Mouse (Mus musculus) liver, postnatal 0 days (tissue): ENCODE results near the gene Klhl41.

Experiments
- CTCF ChIP-seq: sonication (generic); IDR thresholded peaks from 2 replicates; pipeline ENCODE4 v1.5.1; 2016; ENCODE audit warnings: antibody characterized with exemption, low read depth
- EP300 ChIP-seq: IDR thresholded peaks from 2 replicates; pipeline ENCODE4 v1.6.1; 2016; ENCODE audit warnings: antibody characterized with exemption, low read depth, mild to moderate bottlenecking

DNA sequence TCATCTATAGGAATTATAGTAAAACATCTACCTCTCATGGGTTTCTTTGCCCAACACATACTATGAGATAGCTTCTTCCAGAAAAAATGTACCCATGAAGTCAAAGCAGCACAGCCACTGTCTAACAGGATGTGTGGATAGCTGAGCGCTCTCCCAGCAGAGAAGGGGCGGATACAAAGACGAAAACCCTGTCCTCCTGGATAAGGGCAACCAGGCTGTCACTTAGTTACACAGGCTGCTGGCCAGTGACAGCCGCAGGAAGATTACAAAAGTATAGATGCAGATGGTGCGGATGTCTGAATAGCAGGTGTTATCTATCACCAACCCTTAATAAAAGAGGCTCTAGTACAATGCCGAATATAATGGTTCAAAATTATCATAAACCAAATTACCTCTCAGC is 20.9 kb downstream of the Klhl41 start:
- TF ChIP-seq CTCF (no peak), EP300 (no peak)
